ENCODE assay signal across 8 mouse cellular contexts in genomic region chr11:116531371-116532191, GRCm38 (mm10). TPM values are rescaled to one million over a fixed set of nuclear protein-coding genes. Genes with fewer than 3 reads are reported as not detected.
DNase-seq lines count a peak whose midpoint lies in the region; ATAC-seq lines count a peak whose summit lies in the region.

No protein-coding gene starts in this region.

- H3K4me1 ChIP-seq in forebrain, embryonic 16.5 days (replicated peaks; ENCODE audit: control insufficient read depth, insufficient read depth, low read length): peaks cover 41% of the 10 kb centered on the region
- H3K4me1 ChIP-seq in limb, embryonic 13.5 days: peaks cover 43% of the 10 kb centered on the region
- peaks cover 27% of the 10 kb centered on the region for H3K4me1 ChIP-seq in neural tube, embryonic 14.5 days (ENCODE audit: control insufficient read depth, insufficient read depth, low read length)

- H3K27me3 ChIP-seq in forebrain, embryonic 16.5 days (replicated peaks; ENCODE audit: control insufficient read depth, insufficient read depth, low read length): peaks cover 44% of the 10 kb centered on the region
- peaks cover 65% of the 10 kb centered on the region for H3K27me3 ChIP-seq in limb, embryonic 13.5 days
- peaks cover 34% of the 10 kb centered on the region for H3K27me3 ChIP-seq in neural tube, embryonic 14.5 days (ENCODE audit: control insufficient read depth, insufficient read depth, low read length)

- ATAC-seq in forebrain, embryonic 16.5 days: no peak
- no peak for ATAC-seq in limb, embryonic 13.5 days (ENCODE audit: low FRiP score, low read depth)
- ATAC-seq in neural tube, embryonic 14.5 days (ENCODE audit: low read depth): no peak; the same call in 1 of the 2 replicates

- DNase-seq in embryo, embryonic 10.5 days (ENCODE audit: low spot score): peak; percentile 59
- no peak for DNase-seq in embryo, embryonic 10 days (ENCODE audit: low spot score)
- peak; percentile 19 for DNase-seq in CD4-positive helper T cell, adult 2 months (ENCODE audit: low read depth, low spot score)
- no peak for DNase-seq in thymus, adult 18-20 months
- no peak for DNase-seq in spleen, adult 18-20 months

- 0 out of 2 replicates have a peak overlapping the region, but pooled peaks have one; percentile 17 for H3K9ac ChIP-seq in forebrain, embryonic 16.5 days (replicated peaks; ENCODE audit: low read depth, low read length)
- peak overlapping the region; percentile 40 for H3K9ac ChIP-seq in limb, embryonic 13.5 days
- H3K9ac ChIP-seq in neural tube, embryonic 14.5 days (replicated peaks; ENCODE audit: low read depth, low read length): no peak overlapping the region; the same call in 1 of the 2 replicates

- 2% methylated on average over 48 of the region's 48 CpGs for WGBS in forebrain, embryonic 16.5 days
- WGBS in limb, embryonic 13.5 days: 4% methylated on average over 48 of the region's 48 CpGs
- 2% methylated on average over 48 of the region's 48 CpGs for WGBS in neural tube, embryonic 14.5 days

- peak overlapping the region; percentile 92 for H3K4me2 ChIP-seq in forebrain, embryonic 16.5 days (ENCODE audit: low read length)
- H3K4me2 ChIP-seq in limb, embryonic 13.5 days (replicated peaks): peak overlapping the region; percentile 99
- H3K4me2 ChIP-seq in neural tube, embryonic 14.5 days (ENCODE audit: low read depth, low read length): peak overlapping the region; percentile 78

- H3K4me3 ChIP-seq in forebrain, embryonic 16.5 days (replicated peaks; ENCODE audit: low read length): peak overlapping the region; percentile 49
- peak overlapping the region; percentile 59 for H3K4me3 ChIP-seq in limb, embryonic 13.5 days
- H3K4me3 ChIP-seq in neural tube, embryonic 14.5 days (ENCODE audit: low read depth, low read length): peak overlapping the region; percentile 35

- H3K27ac ChIP-seq in forebrain, embryonic 16.5 days (ENCODE audit: low read length): no peak overlapping the region
- no peak overlapping the region for H3K27ac ChIP-seq in limb, embryonic 13.5 days
- H3K27ac ChIP-seq in neural tube, embryonic 14.5 days (ENCODE audit: low read depth, low read length): no peak overlapping the region

- H3K36me3 ChIP-seq in forebrain, embryonic 16.5 days (ENCODE audit: control insufficient read depth, insufficient read depth): no peaks in the 10 kb centered on the region
- H3K36me3 ChIP-seq in limb, embryonic 13.5 days: no peaks in the 10 kb centered on the region; the same call in 1 of the 2 replicates
- H3K36me3 ChIP-seq in neural tube, embryonic 14.5 days (ENCODE audit: control insufficient read depth, insufficient read depth, low read length): no peaks in the 10 kb centered on the region

- H3K9me3 ChIP-seq in forebrain, embryonic 16.5 days (ENCODE audit: control insufficient read depth, low read length): no peaks in the 10 kb centered on the region
- no peaks in the 10 kb centered on the region for H3K9me3 ChIP-seq in limb, embryonic 13.5 days
- H3K9me3 ChIP-seq in neural tube, embryonic 14.5 days (ENCODE audit: control insufficient read depth, low read length): no peaks in the 10 kb centered on the region

RNA-seq across cellular contexts. Expression of gene Sphk1, which starts 0.9 kb away (rescaled TPM):
- polyA plus RNA-seq in forebrain, embryonic 16.5 days (2015; fragmentation: Nextera tagmentation; extraction: Ambion mirVana): 2.9 and 3.3 TPM in 2 replicates
- 2.3 and 2.9 TPM in 2 replicates for polyA plus RNA-seq in limb, embryonic 13.5 days (2015; fragmentation: Nextera tagmentation; extraction: Ambion mirVana)
- 0.54 and 3.6 TPM in 2 replicates for polyA plus RNA-seq in neural tube, embryonic 14.5 days (2014; fragmentation: Nextera tagmentation; extraction: Ambion mirVana)

RNA-seq across cellular contexts. Expression of gene Prpsap1, which starts 37.6 kb away (rescaled TPM):
- polyA plus RNA-seq in forebrain, embryonic 16.5 days (2015; fragmentation: Nextera tagmentation; extraction: Ambion mirVana): 200 and 201 TPM in 2 replicates
- polyA plus RNA-seq in limb, embryonic 13.5 days (2015; fragmentation: Nextera tagmentation; extraction: Ambion mirVana): 189 and 199 TPM in 2 replicates
- 171 and 179 TPM in 2 replicates for polyA plus RNA-seq in neural tube, embryonic 14.5 days (2014; fragmentation: Nextera tagmentation; extraction: Ambion mirVana)

RNA-seq across cellular contexts. Expression of gene Ube2o, which starts 49.7 kb away (rescaled TPM):
- 15.0 and 17.1 TPM in 2 replicates for polyA plus RNA-seq in forebrain, embryonic 16.5 days (2015; fragmentation: Nextera tagmentation; extraction: Ambion mirVana)
- polyA plus RNA-seq in limb, embryonic 13.5 days (2015; fragmentation: Nextera tagmentation; extraction: Ambion mirVana): 10.3 and 12.1 TPM in 2 replicates
- polyA plus RNA-seq in neural tube, embryonic 14.5 days (2014; fragmentation: Nextera tagmentation; extraction: Ambion mirVana): 26.2 and 30.2 TPM in 2 replicates

RNA-seq across cellular contexts. Expression of gene Aanat, which starts 54.7 kb away (rescaled TPM):
- 0.27 TPM in 1 of 2 replicates, not detected in the other for polyA plus RNA-seq in forebrain, embryonic 16.5 days (2015; fragmentation: Nextera tagmentation; extraction: Ambion mirVana)
- polyA plus RNA-seq in limb, embryonic 13.5 days (2015; fragmentation: Nextera tagmentation; extraction: Ambion mirVana): not detected in 2 replicates
- polyA plus RNA-seq in neural tube, embryonic 14.5 days (2014; fragmentation: Nextera tagmentation; extraction: Ambion mirVana): 0.26 and 0.40 TPM in 2 replicates

Comparison
In these comparisons a context has a peak if more than half of its experiments do, and no peak if none do; other contexts are left out.
1. DNase-seq: peak in embryo, embryonic 10.5 days (single experiment) and CD4-positive helper T cell, adult 2 months (single experiment); none in embryo, embryonic 10 days (single experiment), thymus, adult 18-20 months (0 of 2) and spleen, adult 18-20 months (0 of 2).
2. Peak in every context shown above with its lines, with median percentiles within 50 percentile points of each other: H3K4me2 ChIP-seq and H3K4me3 ChIP-seq.